Mouse (Mus musculus) left cerebral cortex, postnatal 14 days (tissue): ENCODE measurements around the gene Gm20721. TPM values are rescaled to one million over a fixed set of nuclear protein-coding genes. Genes with fewer than 3 reads are reported as not detected.
A peak's percentile ranks its signal among the peaks of the same experiment; 100 is the strongest.

Experiments used
- DNase-seq, 2 experiments: peaks; one replicate each; pipeline ENCODE4 v3.0.0; 2021 to 2022; ENCODE audit warnings: low spot score in 2 of 2, mixed read lengths in 1 of 2
- intact Hi-C: fragments of 180-260 bp; cut with DNase I; formaldehyde crosslinking; loops from one replicate; pipeline ENCODE4 v1.15.1; 2025
- total RNA-seq, 2 experiments: library from RNA; stranded (reverse); gene quantifications; 2 replicates each; pipeline ENCODE4 v1.2.3; 2021

Gm20721 gene
- total RNA-seq, 2 experiments from 2014 or later = 2.3 to 2.7 TPM

GRCm38 (mm10) chr2:174302526-174302925 lies 44.0 kb downstream of the Gm20721 start:
- intact Hi-C loops = no loop called here
- DNase-seq = no peak

GRCm38 (mm10) chr2:174300666-174301065 lies 45.8 kb downstream of the Gm20721 start:
- DNase-seq = no peak
- intact Hi-C loops = no loop called here

GRCm38 (mm10) chr2:174300186-174300585 lies 46.3 kb downstream of the Gm20721 start:
- intact Hi-C loops = no loop called here
- no peak for DNase-seq

GRCm38 (mm10) chr2:174299771-174300160 lies 46.7 kb downstream of the Gm20721 start:
- intact Hi-C loops = loop anchor here (10.0 kb wide), 1 partner anchor 1115 kb away; no protein-coding TSS in a partner anchor
- no peak for DNase-seq

DNA sequence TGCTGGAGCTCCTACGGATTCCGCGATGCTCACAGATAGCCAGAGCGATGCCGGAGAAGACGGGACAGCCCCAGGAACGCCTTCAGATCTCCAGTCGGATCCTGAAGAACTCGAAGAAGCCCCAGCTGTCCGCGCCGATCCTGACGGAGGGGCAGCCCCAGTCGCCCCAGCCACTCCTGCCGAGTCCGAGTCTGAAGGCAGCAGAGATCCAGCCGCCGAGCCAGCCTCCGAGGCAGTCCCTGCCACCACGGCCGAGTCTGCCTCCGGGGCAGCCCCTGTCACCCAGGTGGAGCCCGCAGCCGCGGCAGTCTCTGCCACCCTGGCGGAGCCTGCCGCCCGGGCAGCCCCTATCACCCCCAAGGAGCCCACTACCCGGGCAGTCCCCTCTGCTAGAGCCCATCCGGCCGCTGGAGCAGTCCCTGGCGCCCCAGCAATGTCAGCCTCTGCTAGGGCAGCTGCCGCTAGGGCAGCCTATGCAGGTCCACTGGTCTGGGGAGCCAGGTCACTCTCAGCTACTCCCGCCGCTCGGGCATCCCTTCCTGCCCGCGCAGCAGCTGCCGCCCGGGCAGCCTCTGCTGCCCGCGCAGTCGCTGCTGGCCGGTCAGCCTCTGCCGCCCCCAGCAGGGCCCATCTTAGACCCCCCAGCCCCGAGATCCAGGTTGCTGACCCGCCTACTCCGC lies 47.3 kb downstream of the Gm20721 start:
- DNase-seq = no peak
- intact Hi-C loops = loop anchor here (10.0 kb wide), 1 partner anchor 1114 kb away; no protein-coding TSS in a partner anchor

GRCm38 (mm10) chr2:174298471-174298870 lies 48.0 kb downstream of the Gm20721 start:
- intact Hi-C loops = loop anchor here (10.0 kb wide), 1 partner anchor 1114 kb away; no protein-coding TSS in a partner anchor
- DNase-seq = no peak

- no peak for DNase-seq
- intact Hi-C loops = loop anchor here (1.0 to 10.0 kb wide), 2 partner anchors 717 to 1113 kb away; no protein-coding TSS in a partner anchor
These were observed 48.7 kb downstream of the Gm20721 start for GRCm38 (mm10) chr2:174297851-174298250.

- DNase-seq = peak; percentile 43 to 47
- intact Hi-C loops = loop anchor here (1.0 to 10.0 kb wide), 2 partner anchors 716 to 1112 kb away; no protein-coding TSS in a partner anchor
These were observed 49.4 kb downstream of the Gm20721 start for GRCm38 (mm10) chr2:174297086-174297571.

DNA sequence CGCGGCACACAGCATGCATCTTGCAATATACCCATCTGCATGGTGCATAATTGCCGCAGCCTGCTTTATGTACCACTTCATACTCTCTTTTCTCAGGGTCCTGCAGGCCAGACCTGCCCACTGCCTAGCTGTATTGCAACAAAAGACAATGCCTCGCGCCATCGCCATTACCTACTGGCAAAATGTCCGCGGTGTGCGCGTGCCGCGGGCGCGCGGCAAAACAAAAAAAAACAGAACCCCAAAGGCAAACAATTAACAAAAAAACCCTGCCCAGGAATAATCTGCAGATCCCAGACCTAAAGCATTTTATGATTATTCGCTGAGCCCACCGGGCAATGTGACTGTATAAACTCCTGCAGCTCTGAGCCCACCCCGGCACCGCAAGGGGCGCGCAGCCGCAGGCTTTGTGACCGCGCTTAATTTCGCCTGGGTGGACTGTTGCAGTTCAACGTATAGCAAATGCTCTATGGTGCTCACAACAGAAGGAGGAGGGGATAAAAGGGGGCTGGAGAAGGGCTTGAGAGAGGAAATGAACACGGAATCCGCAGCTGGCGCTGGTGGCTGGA lies 50.5 kb downstream of the Gm20721 start:
- intact Hi-C loops = loop anchor here (10.0 kb wide), 1 partner anchor 1111 kb away; no protein-coding TSS in a partner anchor
- no peak for DNase-seq

DNA sequence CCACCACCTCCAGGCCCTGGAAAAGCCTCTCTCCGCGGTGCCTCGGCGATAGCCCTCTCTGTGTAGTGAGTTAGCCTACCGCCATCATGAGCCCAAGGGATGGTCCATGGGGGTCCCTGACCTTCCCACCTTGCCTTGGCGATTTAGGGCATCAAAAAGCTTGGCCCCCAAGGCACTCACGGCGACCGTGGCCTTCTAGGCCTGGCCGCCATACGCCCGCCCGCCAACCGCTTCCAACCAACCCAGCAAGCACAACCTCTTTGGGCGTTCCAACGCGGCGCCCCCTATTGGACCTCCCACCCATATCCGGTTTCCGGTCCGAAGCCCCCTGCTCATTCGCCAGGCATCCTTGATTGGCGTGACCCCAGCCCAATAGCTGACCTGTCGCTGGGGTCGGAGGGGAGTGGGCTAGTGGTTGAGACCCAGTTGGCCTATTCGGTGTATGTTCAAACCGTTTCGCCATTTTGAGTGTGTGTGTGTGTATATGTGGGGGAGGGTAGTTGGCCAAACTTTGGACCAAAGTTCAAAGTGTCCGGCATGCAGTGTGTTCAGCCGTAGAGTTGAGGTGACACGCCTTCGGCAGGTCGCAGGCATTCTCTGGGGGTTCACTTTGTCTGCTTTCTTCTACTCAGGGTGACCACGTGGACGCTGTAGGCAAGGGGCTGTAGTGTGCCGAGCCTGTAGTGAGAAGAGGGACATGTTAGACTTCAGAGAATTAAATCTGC lies 51.2 kb downstream of the Gm20721 start:
- intact Hi-C loops = loop anchor here (10.0 kb wide), 1 partner anchor 1111 kb away; no protein-coding TSS in a partner anchor
- DNase-seq = peak; percentile 88

DNA sequence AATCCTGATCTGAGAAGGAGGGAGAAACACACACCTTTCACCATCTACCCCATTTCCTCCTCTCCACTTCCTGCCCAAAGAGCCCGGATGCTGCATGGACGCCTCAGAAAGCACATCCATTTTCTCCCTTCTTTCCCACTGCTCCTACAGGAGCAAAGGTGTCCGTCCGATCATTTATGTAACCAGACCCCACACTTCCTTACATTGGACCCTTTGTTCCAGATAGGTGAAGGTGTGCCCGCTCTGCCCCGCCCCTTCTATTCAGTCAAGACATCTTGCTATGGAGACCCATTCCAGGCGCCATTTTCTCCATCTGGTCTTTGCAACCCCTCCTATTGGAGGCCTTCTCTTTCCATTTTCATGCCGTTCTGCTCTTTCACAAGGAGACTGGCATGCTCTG lies 52.1 kb downstream of the Gm20721 start:
- DNase-seq = no peak
- intact Hi-C loops = loop anchor here (10.0 kb wide), 1 partner anchor 1110 kb away; no protein-coding TSS in a partner anchor

GRCm38 (mm10) chr2:174291662-174292030 lies 54.9 kb downstream of the Gm20721 start:
- no peak for DNase-seq
- intact Hi-C loops = loop anchor here (10.0 kb wide), 1 partner anchor 1107 kb away; no protein-coding TSS in a partner anchor

GRCm38 (mm10) chr2:174291029-174291661 lies 55.4 kb downstream of the Gm20721 start:
- intact Hi-C loops = loop anchor here (10.0 kb wide), 1 partner anchor 1106 kb away; no protein-coding TSS in a partner anchor
- no peak for DNase-seq

GRCm38 (mm10) chr2:174288673-174289430 lies 57.7 kb downstream of the Gm20721 start:
- DNase-seq = no peak
- intact Hi-C loops = no loop called here

DNA sequence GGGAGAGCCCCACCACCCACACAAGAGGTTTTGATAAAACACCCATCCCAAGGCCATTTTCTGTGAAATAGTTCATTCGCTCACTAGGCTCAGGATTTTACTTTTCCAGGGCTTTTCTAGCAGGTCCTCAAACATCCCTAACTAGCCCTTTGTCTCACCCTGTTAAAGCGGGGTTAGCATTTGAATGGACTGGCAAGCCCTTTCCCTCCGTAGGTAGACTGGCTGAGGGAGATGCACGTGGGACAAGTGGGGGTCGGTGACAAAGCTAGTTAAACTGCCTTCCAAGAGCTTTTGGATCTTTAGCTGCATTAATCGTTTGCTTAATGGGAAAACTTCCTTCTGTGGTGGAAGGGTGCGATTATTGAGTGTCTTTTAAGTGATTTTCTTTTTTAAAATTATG lies 58.6 kb downstream of the Gm20721 start:
- intact Hi-C loops = no loop called here
- DNase-seq = no peak

- DNase-seq = no peak
- intact Hi-C loops = no loop called here
These were observed 60.5 kb downstream of the Gm20721 start for GRCm38 (mm10) chr2:174285921-174286470.

DNA sequence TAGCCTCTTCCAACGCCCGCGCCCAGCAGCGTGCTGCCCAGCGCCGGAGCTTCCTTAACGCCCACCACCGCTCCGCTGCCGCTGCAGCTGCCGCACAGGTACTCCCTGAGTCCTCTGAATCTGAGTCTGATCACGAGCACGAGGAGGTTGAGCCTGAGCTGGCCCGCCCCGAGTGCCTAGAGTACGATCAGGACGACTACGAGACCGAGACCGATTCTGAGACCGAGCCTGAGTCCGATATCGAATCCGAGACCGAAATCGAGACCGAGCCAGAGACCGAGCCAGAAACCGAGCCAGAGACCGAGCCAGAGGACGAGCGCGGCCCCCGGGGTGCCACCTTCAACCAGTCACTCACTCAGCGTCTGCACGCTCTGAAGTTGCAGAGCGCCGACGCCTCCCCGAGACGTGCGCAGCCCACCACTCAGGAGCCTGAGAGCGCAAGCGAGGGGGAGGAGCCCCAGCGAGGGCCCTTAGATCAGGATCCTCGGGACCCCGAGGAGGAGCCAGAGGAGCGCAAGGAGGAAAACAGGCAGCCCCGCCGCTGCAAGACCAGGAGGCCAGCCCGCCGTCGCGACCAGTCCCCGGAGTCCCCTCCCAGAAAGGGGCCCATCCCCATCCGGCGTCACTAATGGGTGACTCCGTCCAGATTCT lies 61.6 kb downstream of the Gm20721 start:
- intact Hi-C loops = loop anchor here (5.0 kb wide), 2 partner anchors 208 to 698 kb away; partner anchors contain the start of gene Stx16
- DNase-seq = no peak

GRCm38 (mm10) chr2:174284011-174284410 lies 62.5 kb downstream of the Gm20721 start, which contains the start of gene Gnas:
Gnas (plus strand) TSS chr2:174284320.
- intact Hi-C loops = loop anchor here (5.0 kb wide), 2 partner anchors 207 to 697 kb away; partner anchors contain the start of gene Stx16
- DNase-seq = peak; percentile 31 to 47
